Mouse (Mus musculus) c-Kit-negative CD71-positive TER-119-positive erythroid progenitor cells, embryonic 14.5 days (primary cell): ENCODE data around the gene Miox.

Experiments
- DNase-seq: peaks from one replicate; pipeline ENCODE4 v3.0.0-alpha.2; 2013; ENCODE audit warnings: low read depth, low spot score

Miox gene

DNA sequence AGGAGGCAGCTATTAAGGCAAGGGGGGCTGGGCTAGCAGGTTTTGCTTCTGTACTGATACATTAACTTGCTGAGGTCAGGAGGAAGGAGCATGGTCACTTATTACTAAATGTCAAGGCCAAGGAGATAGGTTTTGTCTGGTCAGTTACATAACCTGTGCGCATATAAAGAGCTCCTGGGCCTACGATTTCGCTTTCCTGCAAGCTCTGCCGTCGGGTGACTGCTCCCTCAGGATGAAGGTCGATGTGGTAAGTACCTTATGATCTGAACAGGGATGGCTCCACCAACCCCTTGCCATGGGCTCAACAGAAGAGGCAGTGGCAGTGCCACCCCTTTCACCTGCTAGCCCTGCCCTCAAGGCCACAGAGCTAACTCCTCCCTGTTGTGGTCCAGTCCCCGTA, at the start of gene Miox:
Miox (plus strand) TSS at position 128 of the 400 bp plus-strand sequence.
- DNase-seq = no peak

DNA sequence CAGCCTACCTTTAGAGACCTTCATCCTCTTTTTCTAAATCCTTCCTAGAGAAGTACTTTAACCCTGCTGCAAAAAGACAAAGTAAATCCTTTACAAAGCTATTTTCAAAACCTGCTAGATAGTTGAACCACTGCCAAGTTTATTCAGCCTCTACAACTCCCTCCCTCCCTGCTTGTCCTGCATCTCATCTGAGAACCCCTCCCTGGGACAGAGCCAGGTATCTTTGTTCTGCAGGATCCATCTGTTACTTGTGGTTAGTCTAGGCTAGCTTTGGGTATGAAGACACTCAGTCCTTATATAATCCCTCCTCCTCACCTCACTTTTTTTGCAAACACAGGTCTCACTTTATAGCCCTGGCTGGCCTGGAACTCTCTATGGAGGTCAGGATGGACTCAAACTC, 49.2 kb upstream of the Miox start:
- no peak for DNase-seq

DNA sequence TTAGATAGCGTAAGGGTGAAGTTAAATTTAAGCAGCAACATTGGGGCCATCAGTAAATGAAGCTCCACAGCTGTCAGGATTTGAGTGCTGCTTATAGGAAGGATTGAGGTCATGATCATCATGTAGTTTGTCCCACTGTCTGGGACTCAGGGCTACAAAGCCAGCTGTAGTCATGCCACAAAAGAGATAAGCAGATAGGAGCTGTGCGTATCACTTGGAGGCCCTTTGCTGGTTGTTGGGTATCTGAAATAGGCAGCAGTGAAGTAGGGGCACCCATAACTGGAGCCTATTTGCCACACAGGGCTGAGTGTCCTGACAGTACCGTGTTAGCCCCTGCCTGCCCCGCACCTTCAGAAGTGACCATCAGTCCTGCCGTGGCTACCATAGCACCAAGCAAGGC, 48.7 kb upstream of the Miox start:
- DNase-seq = no peak

DNA sequence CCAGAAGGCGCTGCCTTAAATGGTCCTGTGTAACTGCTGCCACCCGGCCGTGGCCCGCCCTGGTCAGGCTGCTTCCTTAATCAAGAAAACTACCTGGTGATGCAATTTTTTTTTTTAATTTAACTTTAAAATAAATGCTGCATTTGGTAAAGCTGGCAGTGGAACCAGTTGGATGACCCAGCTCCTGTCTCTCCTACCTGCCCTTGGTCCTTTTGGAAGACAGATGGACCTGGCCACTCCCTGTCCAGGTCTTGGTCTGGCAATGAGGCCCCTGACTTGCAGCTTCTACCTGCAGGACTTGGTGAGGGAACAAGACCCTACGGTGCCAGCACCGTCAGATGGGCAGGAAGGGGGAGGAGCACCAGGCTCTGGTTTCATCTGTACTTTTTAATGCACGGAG, 48.1 kb upstream of the Miox start:
- no peak for DNase-seq

DNA sequence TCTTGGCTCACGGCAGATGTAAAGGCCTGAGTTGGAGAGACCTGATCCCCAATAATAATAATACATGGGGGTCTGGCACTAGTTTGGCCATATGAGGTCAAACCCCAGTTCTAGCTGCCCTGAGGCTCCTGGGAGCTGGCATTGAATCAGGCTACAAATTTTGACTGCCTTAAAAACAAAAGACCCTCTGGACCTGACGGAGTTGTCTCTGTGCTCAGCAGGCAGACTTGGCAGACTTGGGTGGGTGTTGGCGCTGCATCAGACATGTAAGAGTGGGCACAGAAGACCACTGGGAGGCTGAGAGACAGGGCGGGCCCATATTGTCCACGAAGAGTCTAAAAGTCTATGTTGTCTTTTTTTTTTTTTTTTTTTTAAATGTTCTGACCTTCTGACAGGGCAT, 47.6 kb upstream of the Miox start:
- no peak for DNase-seq

GRCm38 (mm10) chr15:89288227-89288767, 45.9 kb upstream of the Miox start:
- no peak for DNase-seq

GRCm38 (mm10) chr15:89289455-89289854, 44.7 kb upstream of the Miox start:
- no peak for DNase-seq

GRCm38 (mm10) chr15:89291521-89291920, 42.7 kb upstream of the Miox start:
- DNase-seq = no peak

- DNase-seq = no peak
Measured at GRCm38 (mm10) chr15:89292795-89293194, 41.4 kb upstream of the Miox start.

GRCm38 (mm10) chr15:89293778-89294177, 40.4 kb upstream of the Miox start:
- DNase-seq = no peak

- DNase-seq = no peak
Measured at GRCm38 (mm10) chr15:89295580-89296165, 38.5 kb upstream of the Miox start.

DNA sequence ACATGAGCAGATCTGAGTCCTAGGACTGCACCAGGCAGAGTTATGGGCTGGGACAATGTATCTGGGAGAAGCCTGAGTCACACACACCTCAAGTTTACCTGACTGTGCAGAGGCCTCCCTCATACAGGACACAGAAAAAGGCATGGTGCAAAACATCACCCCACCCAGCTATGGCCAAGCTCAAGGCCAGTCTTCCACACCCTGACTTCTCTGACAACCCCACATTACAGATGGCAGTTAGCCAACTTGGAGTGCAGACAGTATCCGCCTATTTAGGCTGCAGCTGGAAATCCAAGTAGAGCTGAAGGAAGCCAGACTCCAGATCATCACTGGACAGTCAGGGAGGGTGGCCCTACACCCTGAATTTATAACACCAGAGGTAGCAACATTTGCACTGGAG, 37.7 kb upstream of the Miox start:
- no peak for DNase-seq

GRCm38 (mm10) chr15:89297695-89298094, 36.5 kb upstream of the Miox start:
- no peak for DNase-seq

DNA sequence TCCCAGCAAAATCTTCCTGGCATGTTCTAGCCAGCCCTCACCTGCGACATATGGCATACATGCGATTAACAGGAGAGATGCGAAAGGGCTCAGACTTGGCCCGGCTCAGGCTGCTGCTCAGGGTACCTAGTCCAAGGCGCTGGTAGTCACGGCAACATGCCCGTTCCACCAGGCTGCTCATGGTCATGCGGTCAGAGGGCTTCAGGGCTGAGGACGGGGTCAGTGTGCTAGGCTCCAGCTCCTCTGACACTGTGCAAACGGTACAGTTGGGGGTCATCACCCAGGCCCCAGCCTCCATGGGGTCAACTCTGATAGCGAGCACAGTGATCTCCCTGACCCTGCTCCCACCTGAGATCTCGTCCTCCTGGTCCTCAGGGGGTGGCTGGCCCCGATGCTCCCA, 34.0 kb upstream of the Miox start:
- DNase-seq = no peak

DNA sequence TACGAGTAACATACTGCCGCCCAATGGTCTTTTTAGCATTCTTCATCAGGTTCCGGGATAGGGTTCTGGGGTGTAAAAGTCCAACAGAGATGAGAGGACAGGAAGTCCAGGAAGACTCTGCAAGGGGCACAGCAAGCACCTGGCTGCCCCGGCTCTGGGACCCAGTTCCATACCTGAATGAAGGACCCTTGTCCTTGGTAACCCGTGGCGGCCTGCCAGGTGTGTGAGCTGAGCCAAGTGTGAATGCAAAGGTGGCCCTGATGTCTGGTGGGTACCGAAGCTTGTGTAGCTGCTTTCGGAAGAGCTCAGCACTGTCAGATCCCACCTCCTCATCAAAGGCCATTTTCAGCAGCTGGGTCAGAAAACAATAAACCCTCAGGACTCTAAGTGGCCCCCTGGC, 33.6 kb upstream of the Miox start:
- no peak for DNase-seq

GRCm38 (mm10) chr15:89305966-89306365, 28.2 kb upstream of the Miox start:
- DNase-seq = no peak

DNA sequence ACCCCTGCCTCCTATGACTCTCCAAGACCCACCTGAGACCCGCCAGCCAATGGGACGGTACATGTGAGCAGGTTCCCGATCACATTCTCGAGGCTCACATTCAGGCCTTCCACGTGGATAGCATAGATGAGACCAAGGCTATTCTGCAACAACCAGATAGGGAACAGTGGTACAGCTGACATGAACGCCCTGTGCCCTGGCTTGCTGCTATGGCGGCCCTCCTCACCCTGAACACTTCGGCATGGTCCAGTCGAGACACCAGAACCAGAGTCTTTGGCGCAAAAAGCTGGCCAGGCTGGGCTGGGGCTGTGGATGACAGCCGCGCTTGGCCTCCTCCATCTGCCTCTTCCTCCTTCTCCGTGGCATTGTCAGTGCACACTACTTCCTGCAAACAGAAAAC, 26.7 kb upstream of the Miox start:
- no peak for DNase-seq

DNA sequence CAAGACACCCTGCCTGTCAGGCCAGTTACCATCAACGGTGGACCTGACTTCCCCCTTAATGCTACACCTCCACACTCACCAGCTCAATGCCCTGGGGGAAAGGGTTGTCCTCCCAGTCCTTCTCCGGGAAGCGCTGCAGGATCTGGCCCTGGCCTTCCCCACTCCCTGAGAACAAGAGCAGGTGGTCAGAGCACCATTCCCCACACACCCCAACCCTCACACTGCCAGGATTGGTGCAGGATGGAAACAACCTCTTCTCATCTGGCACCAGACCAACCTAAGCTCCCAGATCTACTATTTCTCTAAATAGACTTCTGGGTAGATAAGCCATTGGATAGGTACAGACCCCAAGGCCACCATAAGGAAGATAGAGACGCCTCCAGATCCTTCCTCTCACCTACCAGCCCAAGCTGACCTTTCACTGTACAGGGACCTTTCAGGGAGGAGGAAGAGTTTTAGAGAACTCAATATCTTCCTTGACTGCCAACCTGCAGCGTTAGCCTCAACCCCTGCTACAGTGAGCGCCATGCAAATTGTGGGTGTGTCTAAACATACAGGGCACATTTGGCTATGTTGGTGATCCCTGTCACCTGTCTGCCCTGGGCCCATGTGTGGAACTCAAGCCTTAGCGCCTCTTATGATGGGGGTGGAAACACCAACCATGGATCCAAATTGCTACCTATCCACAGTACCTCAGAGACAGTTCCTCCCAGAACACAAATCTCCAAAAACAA, 25.6 kb upstream of the Miox start:
- no peak for DNase-seq

- no peak for DNase-seq
Measured at GRCm38 (mm10) chr15:89309962-89310498, 24.2 kb upstream of the Miox start.

DNA sequence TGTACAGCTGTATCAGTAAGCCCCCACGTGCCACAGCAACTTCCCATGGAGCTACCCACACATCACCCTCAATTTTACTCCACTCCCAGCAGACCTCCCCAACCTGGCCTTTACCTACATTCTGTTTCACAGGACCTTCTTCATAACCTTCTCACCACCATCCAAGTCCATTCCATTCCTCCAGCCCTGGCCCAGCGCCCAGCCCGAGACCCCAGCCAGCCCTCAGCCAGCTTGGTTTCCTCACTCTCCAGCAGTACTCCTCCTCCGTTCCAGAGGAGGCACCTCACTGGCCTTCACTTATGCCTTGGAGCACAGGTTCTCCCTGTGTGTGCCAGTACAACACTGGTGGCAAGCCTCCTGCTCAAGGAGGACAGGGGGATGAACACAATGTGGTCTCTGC, 20.8 kb upstream of the Miox start:
- no peak for DNase-seq

GRCm38 (mm10) chr15:89314107-89314506, 20.1 kb upstream of the Miox start:
- no peak for DNase-seq

- no peak for DNase-seq
Measured at GRCm38 (mm10) chr15:89314511-89315189, 19.5 kb upstream of the Miox start.
